Mouse (Mus musculus) kidney, embryonic 14.5 days (tissue): ENCODE data around the gene St3gal3. TPM values are rescaled to one million over a fixed set of nuclear protein-coding genes. Genes with fewer than 3 reads are reported as not detected.
A peak's percentile ranks its signal among the peaks of the same experiment; 100 is the strongest.

Experiments used
- ATAC-seq: fragments of 200-750 bp; cut with Nextera tagmentation; 2 replicates; pipeline ENCODE4 v1.8.0; 2017; ENCODE audit warnings: moderate number of reproducible peaks, mild to moderate bottlenecking, moderate TSS enrichment, moderate library complexity; ENCODE audit not compliant: low FRiP score, low TSS enrichment
- H3K27ac ChIP-seq: fragments of 300-500 bp; sonication (generic); 2 replicates; pipeline ENCODE4 v1.5.1; 2014; ENCODE audit warnings: low read depth, mild to moderate bottlenecking, low read length, moderate library complexity, mixed read lengths
- H3K27me3 ChIP-seq: fragments of 300-500 bp; sonication (generic); 2 replicates; pipeline ENCODE4 v1.6.1; 2014; ENCODE audit warnings: mild to moderate bottlenecking, low read length; ENCODE audit not compliant: control insufficient read depth, insufficient read depth
- H3K36me3 ChIP-seq: fragments of 300-500 bp; sonication (generic); 2 replicates; pipeline ENCODE4 v1.6.1; 2014; ENCODE audit warnings: low read length, mixed read lengths; ENCODE audit not compliant: control insufficient read depth, insufficient read depth
- H3K4me1 ChIP-seq: fragments of 300-500 bp; sonication (generic); 2 replicates; pipeline ENCODE4 v1.6.1; 2014; ENCODE audit warnings: low read length, mixed read lengths; ENCODE audit not compliant: control insufficient read depth, insufficient read depth
- H3K4me2 ChIP-seq: fragments of 300-500 bp; sonication (generic); replicated peaks from 2 replicates; pipeline ENCODE4 v1.6.1; 2014; ENCODE audit warnings: low read depth, mild to moderate bottlenecking, low read length
- H3K4me3 ChIP-seq: fragments of 300-500 bp; sonication (generic); 2 replicates; pipeline ENCODE4 v1.5.1; 2014; ENCODE audit warnings: mild to moderate bottlenecking, low read length
- H3K9ac ChIP-seq: fragments of 300-500 bp; sonication (generic); 2 replicates; pipeline ENCODE4 v1.6.1; 2014; ENCODE audit warnings: low read depth, mild to moderate bottlenecking, low read length, moderate library complexity
- H3K9me3 ChIP-seq: fragments of 300-500 bp; sonication (generic); 2 replicates; pipeline ENCODE4 v1.6.1; 2016; ENCODE audit warnings: low read length; ENCODE audit not compliant: control insufficient read depth
- WGBS: fragments of 180-500 bp; shearing (Covaris S2); extraction: QIAGEN DNeasy Blood & Tissue Kit; methylation state at CpG from one replicate; pipeline ENCODE4 v1.1.7; 2014; 5-methylcytosine and 5-hydroxymethylcytosine counted together
- polyA plus RNA-seq: library from polyadenylated mRNA; unstranded; fragments of >200 nt; fragmentation: Nextera tagmentation; extraction: Ambion mirVana; gene quantifications from 2 replicates; pipeline ENCODE4 v1.2.1, GENCODE M21; 2014

The St3gal3 gene
- polyA plus RNA-seq, 1 experiment from 2014 or later = 6.8 TPM

- no peak overlapping the region; the same call in 1 of the 2 replicates for H3K27ac ChIP-seq
- peak overlapping the region; percentile 99 for H3K4me2 ChIP-seq
- H3K4me1 ChIP-seq = peaks cover 27% of the 10 kb centered on the region
- H3K9ac ChIP-seq = peak overlapping the region; percentile 74
- no peaks in the 10 kb centered on the region for H3K27me3 ChIP-seq
- H3K9me3 ChIP-seq = no peaks in the 10 kb centered on the region
- ATAC-seq = peak; percentile 0; the same call in 1 of the 2 replicates
- peak overlapping the region; percentile 76 for H3K4me3 ChIP-seq
- 26% methylated on average over 8 of the region's 8 CpGs for WGBS
- peaks cover 24% of the 10 kb centered on the region; the same call in 1 of the 2 replicates for H3K36me3 ChIP-seq
These were observed 220.7 kb downstream of the St3gal3 start for GRCm38 (mm10) chr4:117914031-117914430.

- Histone ChIP-seq H3K4me2 (peak overlapping the region; percentile 99), H3K4me3 (peak overlapping the region; percentile 76; the same call in 1 of the 2 replicates), H3K9ac (no peak overlapping the region), H3K4me1 (peaks cover 32% of the 10 kb centered on the region), H3K36me3 (peaks cover 24% of the 10 kb centered on the region; the same call in 1 of the 2 replicates), H3K27ac (no peak overlapping the region), H3K9me3 (no peaks in the 10 kb centered on the region), H3K27me3 (no peaks in the 10 kb centered on the region)
- 67% methylated on average over 3 of the region's 3 CpGs for WGBS
- ATAC-seq = no peak
These were observed 221.3 kb downstream of the St3gal3 start for GRCm38 (mm10) chr4:117913421-117913820.

- Histone ChIP-seq H3K9me3 (no peaks in the 10 kb centered on the region), H3K4me1 (peaks cover 32% of the 10 kb centered on the region), H3K27me3 (no peaks in the 10 kb centered on the region), H3K27ac (no peak overlapping the region), H3K9ac (no peak overlapping the region), H3K4me2 (peak overlapping the region; percentile 99; the same call in 1 of the 2 replicates), H3K4me3 (no peak overlapping the region), H3K36me3 (peaks cover 27% of the 10 kb centered on the region; the same call in 1 of the 2 replicates)
- 54% methylated on average over 7 of the region's 7 CpGs for WGBS
- no peak for ATAC-seq
These were observed 221.9 kb downstream of the St3gal3 start for GRCm38 (mm10) chr4:117912685-117913273.

- H3K9me3 ChIP-seq = no peaks in the 10 kb centered on the region
- no peak overlapping the region for H3K4me3 ChIP-seq
- no peak overlapping the region for H3K9ac ChIP-seq
- peaks cover 32% of the 10 kb centered on the region for H3K4me1 ChIP-seq
- H3K27ac ChIP-seq = no peak overlapping the region
- H3K27me3 ChIP-seq = no peaks in the 10 kb centered on the region
- peaks cover 32% of the 10 kb centered on the region; the same call in 1 of the 2 replicates for H3K36me3 ChIP-seq
- no peak for ATAC-seq
- H3K4me2 ChIP-seq = no peak overlapping the region
- WGBS = 94% methylated on average over 13 of the region's 13 CpGs
These were observed 222.6 kb downstream of the St3gal3 start for GRCm38 (mm10) chr4:117912131-117912561.

GRCm38 (mm10) chr4:117908834-117909453 is 225.8 kb downstream of the St3gal3 start:
- no peak overlapping the region for H3K4me3 ChIP-seq
- no peak for ATAC-seq
- H3K27me3 ChIP-seq = no peaks in the 10 kb centered on the region
- H3K9me3 ChIP-seq = no peaks in the 10 kb centered on the region
- no peak overlapping the region for H3K27ac ChIP-seq
- 68% methylated on average over 8 of the region's 8 CpGs for WGBS
- peaks cover 22% of the 10 kb centered on the region for H3K4me1 ChIP-seq
- H3K36me3 ChIP-seq = peaks cover 51% of the 10 kb centered on the region
- H3K4me2 ChIP-seq = no peak overlapping the region
- no peak overlapping the region for H3K9ac ChIP-seq

GRCm38 (mm10) chr4:117906196-117906595 is 228.5 kb downstream of the St3gal3 start:
- peaks cover 70% of the 10 kb centered on the region for H3K36me3 ChIP-seq
- WGBS = 87% methylated on average over 3 of the region's 3 CpGs
- no peak for ATAC-seq
- 0 out of 2 replicates have a peak, but pooled peaks cover 6% of the 10 kb centered on the region for H3K4me1 ChIP-seq
- H3K9ac ChIP-seq = no peak overlapping the region
- H3K4me3 ChIP-seq = no peak overlapping the region
- no peaks in the 10 kb centered on the region for H3K9me3 ChIP-seq
- H3K27ac ChIP-seq = no peak overlapping the region
- no peak overlapping the region for H3K4me2 ChIP-seq
- H3K27me3 ChIP-seq = no peaks in the 10 kb centered on the region

- Histone ChIP-seq H3K27me3 (no peaks in the 10 kb centered on the region), H3K4me2 (no peak overlapping the region), H3K36me3 (peaks cover 75% of the 10 kb centered on the region), H3K4me1 (0 out of 2 replicates have a peak, but pooled peaks cover 6% of the 10 kb centered on the region), H3K4me3 (no peak overlapping the region), H3K9ac (no peak overlapping the region), H3K9me3 (no peaks in the 10 kb centered on the region), H3K27ac (no peak overlapping the region)
- 91% methylated on average over 8 of the region's 8 CpGs for WGBS
- ATAC-seq = no peak
These were observed 230.0 kb downstream of the St3gal3 start for GRCm38 (mm10) chr4:117904761-117905160.

GRCm38 (mm10) chr4:117904094-117904493 is 230.6 kb downstream of the St3gal3 start:
- Histone ChIP-seq H3K9me3 (no peaks in the 10 kb centered on the region), H3K27ac (no peak overlapping the region), H3K27me3 (no peaks in the 10 kb centered on the region), H3K4me1 (0 out of 2 replicates have a peak, but pooled peaks cover 5% of the 10 kb centered on the region), H3K9ac (no peak overlapping the region), H3K4me2 (no peak overlapping the region), H3K4me3 (no peak overlapping the region), H3K36me3 (peaks cover 75% of the 10 kb centered on the region)
- 95% methylated on average over 10 of the region's 10 CpGs for WGBS
- no peak for ATAC-seq

GRCm38 (mm10) chr4:117898111-117898510 is 236.6 kb downstream of the St3gal3 start:
- Histone ChIP-seq H3K27ac (no peak overlapping the region), H3K36me3 (peaks cover 77% of the 10 kb centered on the region), H3K4me3 (no peak overlapping the region), H3K27me3 (no peaks in the 10 kb centered on the region), H3K9me3 (no peaks in the 10 kb centered on the region), H3K4me1 (no peaks in the 10 kb centered on the region), H3K4me2 (no peak overlapping the region), H3K9ac (no peak overlapping the region)
- no peak for ATAC-seq
- 90% methylated on average over 3 of the region's 3 CpGs for WGBS
